Mouse (Mus musculus): ENCODE results near the gene Serpinb2. TPM values are rescaled to one million over a fixed set of nuclear protein-coding genes. Genes with fewer than 3 reads are reported as not detected.

The Serpinb2 gene
- polyA plus RNA-seq, 1 experiment from 2014 or later, result 4.2 TPM

Other genes with a start within 250 kb of the Serpinb2 start
- not detected in 2 replicates for gene Serpinb3b, start 233.1 kb upstream of the Serpinb2 start, polyA plus RNA-seq (2016; fragmentation: Nextera tagmentation; extraction: Ambion mirVana)
- not detected in 2 replicates for gene Serpinb3c, start 233.1 kb upstream of the Serpinb2 start, polyA plus RNA-seq (2016; fragmentation: Nextera tagmentation; extraction: Ambion mirVana)
- gene Serpinb11, start 150.2 kb upstream of the Serpinb2 start, polyA plus RNA-seq (2016; fragmentation: Nextera tagmentation; extraction: Ambion mirVana), result not detected in 2 replicates
- not detected in 2 replicates for gene Serpinb7, start 111.8 kb upstream of the Serpinb2 start, polyA plus RNA-seq (2016; fragmentation: Nextera tagmentation; extraction: Ambion mirVana)
- 0.29 and 0.35 TPM in 2 replicates for gene Serpinb8, start 78.6 kb downstream of the Serpinb2 start, polyA plus RNA-seq (2016; fragmentation: Nextera tagmentation; extraction: Ambion mirVana)